Mouse (Mus musculus): ENCODE results near the gene Mapkapk3.

The Mapkapk3 gene

GRCm38 (mm10) chr9:107263912-107264311 lies 25.8 kb downstream of the Mapkapk3 start:
- no peak for DNase-seq (ENCODE audit: low spot score)

- DNase-seq (ENCODE audit: low spot score): no peak
These were observed 27.3 kb downstream of the Mapkapk3 start for GRCm38 (mm10) chr9:107262375-107262774.

- no peak for DNase-seq (ENCODE audit: low spot score)
These were observed 27.9 kb downstream of the Mapkapk3 start for GRCm38 (mm10) chr9:107261792-107262191.

- no peak for DNase-seq (ENCODE audit: low spot score)
These were observed 28.8 kb downstream of the Mapkapk3 start for GRCm38 (mm10) chr9:107260836-107261235.

GRCm38 (mm10) chr9:107260429-107260828 lies 29.2 kb downstream of the Mapkapk3 start:
- DNase-seq (ENCODE audit: low spot score): no peak

- DNase-seq (ENCODE audit: low spot score): no peak
These were observed 30.1 kb downstream of the Mapkapk3 start for GRCm38 (mm10) chr9:107259571-107259970.

- no peak for DNase-seq (ENCODE audit: low spot score)
These were observed 34.1 kb downstream of the Mapkapk3 start for GRCm38 (mm10) chr9:107255596-107255995.

- DNase-seq (ENCODE audit: low spot score): no peak
These were observed 34.8 kb downstream of the Mapkapk3 start for GRCm38 (mm10) chr9:107254925-107255324.

- DNase-seq (ENCODE audit: low spot score): no peak
These were observed 35.2 kb downstream of the Mapkapk3 start for GRCm38 (mm10) chr9:107254476-107254875.

- no peak for DNase-seq (ENCODE audit: low spot score)
These were observed 37.5 kb downstream of the Mapkapk3 start for GRCm38 (mm10) chr9:107252164-107252563.

- no peak for DNase-seq (ENCODE audit: low spot score)
These were observed 39.0 kb downstream of the Mapkapk3 start for GRCm38 (mm10) chr9:107250416-107251337.

GRCm38 (mm10) chr9:107249154-107249553 lies 40.5 kb downstream of the Mapkapk3 start:
- no peak for DNase-seq (ENCODE audit: low spot score)

GRCm38 (mm10) chr9:107246170-107246569 lies 43.5 kb downstream of the Mapkapk3 start:
- no peak for DNase-seq (ENCODE audit: low spot score)

GRCm38 (mm10) chr9:107245311-107245710 lies 44.4 kb downstream of the Mapkapk3 start:
- DNase-seq (ENCODE audit: low spot score): no peak

- DNase-seq (ENCODE audit: low spot score): no peak
These were observed 53.5 kb downstream of the Mapkapk3 start for GRCm38 (mm10) chr9:107236151-107236550.

- DNase-seq (ENCODE audit: low spot score): no peak
These were observed 54.4 kb downstream of the Mapkapk3 start for GRCm38 (mm10) chr9:107235261-107235660.

GRCm38 (mm10) chr9:107232140-107232539 lies 57.5 kb downstream of the Mapkapk3 start:
- no peak for DNase-seq (ENCODE audit: low spot score)

- DNase-seq (ENCODE audit: low spot score): no peak
These were observed 58.0 kb downstream of the Mapkapk3 start, which contains the start of gene Dock3 for GRCm38 (mm10) chr9:107231539-107232139. Gene Dock3, minus strand, starts transcription at chr9:107231909.

GRCm38 (mm10) chr9:107230991-107231538 lies 58.6 kb downstream of the Mapkapk3 start:
- no peak for DNase-seq (ENCODE audit: low spot score)

- DNase-seq (ENCODE audit: low spot score): no peak
These were observed 65.1 kb downstream of the Mapkapk3 start for GRCm38 (mm10) chr9:107224597-107224996.

Measured in spleen, adult 12 weeks (tissue).